Mouse (Mus musculus): ENCODE measurements around the gene Sqstm1. TPM values are rescaled to one million over a fixed set of nuclear protein-coding genes. Genes with fewer than 3 reads are reported as not detected.
"Not testable (repeated sequence)": the region's sequence is repeated elsewhere in the genome, so short reads cannot be mapped to it uniquely, and the experiment has no call there.

Gene Sqstm1
- polyA plus RNA-seq, 1 experiment from 2014 or later: 280 TPM

- peaks cover 8% of the 10 kb centered on the region for H3K4me1 ChIP-seq (replicated peaks)
- H3K9me3 ChIP-seq: no peaks in the 10 kb centered on the region
- H3K4me2 ChIP-seq (replicated peaks): no peak overlapping the region
- ATAC-seq: no peak
- H3K27ac ChIP-seq: no peak overlapping the region
- no peak overlapping the region for H3K4me3 ChIP-seq (replicated peaks)
- no peak overlapping the region for H3K9ac ChIP-seq (replicated peaks)
- peaks cover 57% of the 10 kb centered on the region for H3K36me3 ChIP-seq
- WGBS: 81% methylated on average over 6 of the region's 6 CpGs
- H3K27me3 ChIP-seq: no peaks in the 10 kb centered on the region
These were observed 30.0 kb downstream of the Sqstm1 start for GRCm38 (mm10) chr11:50180478-50181231.

GRCm38 (mm10) chr11:50178532-50179488 lies 31.8 kb downstream of the Sqstm1 start:
- Histone ChIP-seq H3K36me3 (peaks cover 48% of the 10 kb centered on the region), H3K27me3 (no peaks in the 10 kb centered on the region), H3K9ac (replicated peaks) (no peak overlapping the region), H3K4me1 (replicated peaks) (peaks cover 13% of the 10 kb centered on the region), H3K9me3 (no peaks in the 10 kb centered on the region), H3K4me2 (replicated peaks) (no peak overlapping the region), H3K27ac (no peak overlapping the region), H3K4me3 (replicated peaks) (no peak overlapping the region)
- ATAC-seq: no peak
- WGBS: 86% methylated on average over 5 of the region's 5 CpGs

- H3K9me3 ChIP-seq: no peaks in the 10 kb centered on the region
- H3K36me3 ChIP-seq: peaks cover 34% of the 10 kb centered on the region
- no peak overlapping the region for H3K27ac ChIP-seq
- H3K4me1 ChIP-seq (replicated peaks): peaks cover 13% of the 10 kb centered on the region
- 83% methylated on average over 6 of the region's 6 CpGs for WGBS
- no peak overlapping the region for H3K9ac ChIP-seq (replicated peaks)
- no peak overlapping the region for H3K4me3 ChIP-seq (replicated peaks)
- H3K4me2 ChIP-seq (replicated peaks): no peak overlapping the region
- no peaks in the 10 kb centered on the region for H3K27me3 ChIP-seq
- no peak for ATAC-seq
These were observed 33.5 kb downstream of the Sqstm1 start for GRCm38 (mm10) chr11:50177111-50177510.

GRCm38 (mm10) chr11:50176351-50176750 lies 34.3 kb downstream of the Sqstm1 start:
- no peak overlapping the region for H3K27ac ChIP-seq
- H3K4me1 ChIP-seq (replicated peaks): peaks cover 13% of the 10 kb centered on the region
- H3K4me3 ChIP-seq (replicated peaks): no peak overlapping the region
- H3K4me2 ChIP-seq (replicated peaks): no peak overlapping the region; the same call in 1 of the 2 replicates
- H3K36me3 ChIP-seq: peaks cover 38% of the 10 kb centered on the region
- H3K27me3 ChIP-seq: no peaks in the 10 kb centered on the region
- WGBS: 76% methylated on average over 3 of the region's 3 CpGs
- no peak overlapping the region; the same call in 1 of the 2 replicates for H3K9ac ChIP-seq (replicated peaks)
- no peaks in the 10 kb centered on the region for H3K9me3 ChIP-seq
- no peak for ATAC-seq

- Histone ChIP-seq H3K4me1 (replicated peaks) (peaks cover 13% of the 10 kb centered on the region), H3K4me3 (replicated peaks) (peak overlapping the region; percentile 64), H3K36me3 (peaks cover 48% of the 10 kb centered on the region), H3K4me2 (replicated peaks) (peak overlapping the region; percentile 73), H3K27ac (peak overlapping the region; percentile 81), H3K9me3 (no peaks in the 10 kb centered on the region), H3K27me3 (no peaks in the 10 kb centered on the region), H3K9ac (replicated peaks) (peak overlapping the region; percentile 78)
- peak; percentile 100 for ATAC-seq
- under 1% methylated on average over 27 of the region's 27 CpGs for WGBS
These were observed 35.9 kb downstream of the Sqstm1 start for GRCm38 (mm10) chr11:50174730-50175187.

- not testable (repeated sequence) for H3K27me3 ChIP-seq
- peak within 1 kb of the TSS; percentile 64 for H3K4me3 ChIP-seq (replicated peaks)
These were observed 36.4 kb downstream of the Sqstm1 start, which contains the start of gene Mrnip for GRCm38 (mm10) chr11:50174111-50174729. TSS of gene Mrnip (plus strand) at chr11:50174444.

GRCm38 (mm10) chr11:50168352-50168751 lies 42.3 kb downstream of the Sqstm1 start:
- H3K9me3 ChIP-seq: no peaks in the 10 kb centered on the region
- peaks cover 70% of the 10 kb centered on the region for H3K36me3 ChIP-seq
- H3K4me1 ChIP-seq (replicated peaks): no peaks in the 10 kb centered on the region
- no peak overlapping the region for H3K4me3 ChIP-seq (replicated peaks)
- H3K4me2 ChIP-seq (replicated peaks): no peak overlapping the region
- no peak overlapping the region for H3K9ac ChIP-seq (replicated peaks)
- WGBS: 87% methylated on average over 5 of the region's 5 CpGs
- H3K27me3 ChIP-seq: no peaks in the 10 kb centered on the region
- no peak overlapping the region for H3K27ac ChIP-seq
- no peak for ATAC-seq

More at GRCm38 (mm10) chr11:50174111-50174729, 36.4 kb downstream of the Sqstm1 start, which contains the start of gene Mrnip:
- H3K4me1 ChIP-seq (replicated peaks): peaks cover 13% of the 10 kb centered on the region
- peaks cover 50% of the 10 kb centered on the region for H3K36me3 ChIP-seq
- H3K4me2 ChIP-seq (replicated peaks): peak within 1 kb of the TSS; percentile 73
- H3K9me3 ChIP-seq: not testable (repeated sequence)
- H3K27ac ChIP-seq: peak within 1 kb of the TSS; percentile 81
- 5% methylated on average over 19 of the region's 19 CpGs for WGBS
- ATAC-seq: peak; percentile 66
- H3K9ac ChIP-seq (replicated peaks): peak within 1 kb of the TSS; percentile 78

- no peak overlapping the region for H3K9ac ChIP-seq (replicated peaks)
- no peak overlapping the region for H3K4me3 ChIP-seq (replicated peaks)
- no peak for ATAC-seq
- H3K4me2 ChIP-seq (replicated peaks): no peak overlapping the region
- WGBS: 98% methylated on average over 3 of the region's 3 CpGs
- no peak overlapping the region for H3K27ac ChIP-seq
- H3K36me3 ChIP-seq: peaks cover 84% of the 10 kb centered on the region
- H3K4me1 ChIP-seq (replicated peaks): no peaks in the 10 kb centered on the region
- no peaks in the 10 kb centered on the region for H3K9me3 ChIP-seq
- H3K27me3 ChIP-seq: no peaks in the 10 kb centered on the region
These were observed 48.1 kb downstream of the Sqstm1 start for GRCm38 (mm10) chr11:50162338-50163050.

- Histone ChIP-seq H3K36me3 (peaks cover 91% of the 10 kb centered on the region), H3K4me3 (replicated peaks) (no peak overlapping the region)
- 68% methylated on average over 10 of the region's 10 CpGs for WGBS
These were observed 48.9 kb downstream of the Sqstm1 start for GRCm38 (mm10) chr11:50161578-50162304.

GRCm38 (mm10) chr11:50159347-50159746 lies 51.3 kb downstream of the Sqstm1 start:
- no peak for ATAC-seq
- WGBS: 88% methylated on average over 4 of the region's 4 CpGs
- peaks cover 98% of the 10 kb centered on the region for H3K36me3 ChIP-seq
- no peaks in the 10 kb centered on the region for H3K4me1 ChIP-seq (replicated peaks)
- no peaks in the 10 kb centered on the region for H3K9me3 ChIP-seq
- no peak overlapping the region for H3K4me2 ChIP-seq (replicated peaks)
- no peaks in the 10 kb centered on the region for H3K27me3 ChIP-seq
- H3K4me3 ChIP-seq (replicated peaks): no peak overlapping the region
- H3K9ac ChIP-seq (replicated peaks): no peak overlapping the region
- H3K27ac ChIP-seq: no peak overlapping the region

More at GRCm38 (mm10) chr11:50161578-50162304, 48.9 kb downstream of the Sqstm1 start:
- no peak overlapping the region for H3K9ac ChIP-seq (replicated peaks)
- ATAC-seq: peak; percentile 44
- no peaks in the 10 kb centered on the region for H3K4me1 ChIP-seq (replicated peaks)
- no peak overlapping the region for H3K4me2 ChIP-seq (replicated peaks)
- H3K9me3 ChIP-seq: no peaks in the 10 kb centered on the region
- no peaks in the 10 kb centered on the region for H3K27me3 ChIP-seq
- H3K27ac ChIP-seq: no peak overlapping the region
